Comparison of ENCODE assay signal across 27 mouse cellular contexts in the genomic region with DNA sequence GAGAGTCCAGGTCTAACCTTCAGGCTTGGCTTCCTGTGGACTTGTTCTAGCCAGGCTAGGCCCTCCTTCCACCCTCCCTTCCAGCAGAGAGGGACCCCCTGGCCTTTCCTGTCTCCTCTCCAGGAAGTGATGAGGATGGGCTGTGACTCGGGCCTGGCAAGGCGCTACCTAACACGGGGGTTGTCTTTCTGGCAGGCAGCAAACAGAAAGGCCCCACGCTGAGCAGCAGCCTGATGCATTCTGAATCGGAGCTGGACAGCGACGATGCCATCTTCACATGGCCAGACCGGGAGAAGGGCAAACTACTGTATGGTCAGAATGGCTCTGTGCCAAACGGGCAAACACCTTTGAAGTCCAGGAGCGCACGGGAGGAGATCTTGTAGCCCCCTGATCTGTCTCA.
DNase-seq lines count a peak whose midpoint lies in the region; ATAC-seq and TF ChIP-seq lines count a peak whose summit lies in the region.
"Had no signal": no experiment of that assay in that cellular context is flagged by ENCODE, and none has a peak within 500 bp of the region (broad histone marks: within the 10 kb centered on the region; RNA-seq: fewer than 3 reads in every experiment).

No protein-coding gene starts in this region.

- H3K4me1 ChIP-seq in lung, postnatal 0 days (ENCODE audit: insufficient read depth, low read depth, low read length) = no peaks in the 10 kb centered on the region
- H3K4me1 ChIP-seq: hindbrain, embryonic 13.5 days; liver, embryonic 12.5 days; neural tube, embryonic 15.5 days had no signal

- no peak for ATAC-seq in lung, postnatal 0 days
- ATAC-seq: forebrain, embryonic 16.5 days; liver, embryonic 12.5 days; liver, postnatal 0 days; Patski had no signal

- no peaks in the 10 kb centered on the region for H3K9me3 ChIP-seq in lung, postnatal 0 days (ENCODE audit: low read length)
- H3K9me3 ChIP-seq: embryonic facial prominence, embryonic 13.5 days; hindbrain, embryonic 13.5 days; kidney, embryonic 15.5 days; liver, embryonic 12.5 days; neural tube, embryonic 15.5 days; stomach, embryonic 15.5 days had no signal

- TF ChIP-seq EP300 in lung, postnatal 0 days (IDR thresholded peaks at IDR 0.05) = no peak

- H3K36me3 ChIP-seq in lung, postnatal 0 days (ENCODE audit: insufficient read depth, low read length) = peaks cover 8% of the 10 kb centered on the region; the same call in 1 of the 2 replicates

- DNase-seq in cerebellum, adult 9-10 months = peak; percentile 17
- no peak for DNase-seq in cerebellum, adult 8-10 months
- DNase-seq in layer of hippocampus, adult 2 months (ENCODE audit: low spot score in 2 of 2) = no peak
- DNase-seq in layer of hippocampus, postnatal 10 days (ENCODE audit: low spot score in 2 of 2) = no peak
- DNase-seq in cerebellum, adult 9-11 months = peak; percentile 32
- DNase-seq in cerebellum, postnatal 25 days = peak; percentile 39 to 46
- no peak for DNase-seq in lung, postnatal 0 days (ENCODE audit: low spot score)
- DNase-seq in embryo, embryonic 9.5 days (ENCODE audit: extremely low spot score) = no peak
- DNase-seq: adrenal gland, postnatal 10 days; heart, postnatal 36 days; kidney, adult 18-20 months; kidney, postnatal 25 days; liver, postnatal 0 days; midbrain, embryonic 14.5 days; right cerebral cortex, postnatal 25 days; thymus, adult 18-20 months; thymus, postnatal 25 days had no signal

- no peak overlapping the region for H3K4me2 ChIP-seq in lung, postnatal 0 days (replicated peaks; ENCODE audit: low read depth, low read length)
- H3K4me2 ChIP-seq: embryonic facial prominence, embryonic 13.5 days; heart, embryonic 11.5 days; hindbrain, embryonic 13.5 days; kidney, embryonic 15.5 days; liver, embryonic 12.5 days; neural tube, embryonic 15.5 days; stomach, embryonic 15.5 days had no signal

- H3K27ac ChIP-seq in layer of hippocampus, adult 2 months = peak overlapping the region; percentile 21
- H3K27ac ChIP-seq in lung, postnatal 0 days (ENCODE audit: low read length) = no peak overlapping the region
- H3K27ac ChIP-seq: embryonic facial prominence, embryonic 13.5 days; hindbrain, embryonic 13.5 days; kidney, embryonic 15.5 days; liver, embryonic 12.5 days; macrophage; neural tube, embryonic 15.5 days; stomach, embryonic 15.5 days had no signal

- H3K27me3 ChIP-seq in lung, postnatal 0 days (replicated peaks; ENCODE audit: insufficient read depth, low read length) = no peaks in the 10 kb centered on the region
- H3K27me3 ChIP-seq: embryonic facial prominence, embryonic 13.5 days; hindbrain, embryonic 13.5 days; kidney, embryonic 15.5 days; liver, embryonic 12.5 days; neural tube, embryonic 15.5 days; Patski; stomach, embryonic 15.5 days had no signal

- 56% methylated on average over 11 of the region's 11 CpGs for WGBS in lung, postnatal 0 days

- H3K4me3 ChIP-seq in layer of hippocampus, adult 2 months = no peak overlapping the region
- H3K4me3 ChIP-seq in lung, postnatal 0 days (ENCODE audit: low read depth, low read length) = no peak overlapping the region
- H3K4me3 ChIP-seq: embryonic facial prominence, embryonic 13.5 days; hindbrain, embryonic 13.5 days; kidney, embryonic 15.5 days; liver, embryonic 12.5 days; neural tube, embryonic 15.5 days; stomach, embryonic 15.5 days had no signal

- no peak overlapping the region for H3K9ac ChIP-seq in lung, postnatal 0 days (replicated peaks; ENCODE audit: low read depth)
- H3K9ac ChIP-seq: embryonic facial prominence, embryonic 13.5 days; hindbrain, embryonic 13.5 days; kidney, embryonic 15.5 days; liver, embryonic 12.5 days; liver, postnatal 0 days; neural tube, embryonic 15.5 days; stomach, embryonic 15.5 days had no signal

- TF ChIP-seq CTCF in layer of hippocampus, adult 2 months (conservative IDR thresholded peaks at IDR 0.05) = no peak
- no peak for TF ChIP-seq CTCF in lung, postnatal 0 days (IDR thresholded peaks at IDR 0.05)

Comparison
In these comparisons a context has a peak if more than half of its experiments do, and no peak if none do; other contexts are left out.
1. DNase-seq: peak in cerebellum, adult 9-10 months (single experiment), cerebellum, adult 9-11 months (single experiment) and cerebellum, postnatal 25 days (2 of 2); none in cerebellum, adult 8-10 months (single experiment), layer of hippocampus, adult 2 months (0 of 2), layer of hippocampus, postnatal 10 days (0 of 2), lung, postnatal 0 days (single experiment) and embryo, embryonic 9.5 days (single experiment).